Mouse (Mus musculus): ENCODE measurements around the gene Tnpo3.

- TF ChIP-seq CTCF (IDR thresholded peaks at IDR 0.05) (no peak), POLR2A (IDR thresholded peaks at IDR 0.05; ENCODE audit: insufficient read depth, low read depth, low read length) (no peak)
Measured at GRCm38 (mm10) chr6:29500810-29501209, 108.9 kb downstream of the Tnpo3 start.
